Mouse (Mus musculus) ovary, postnatal 14 days (tissue): ENCODE measurements at regions not wholly inside any gene's neighbourhood (a gene's known extent, or its start where the extent isn't known, plus 50 kb on each side); places are given as distances from the start of the nearest gene placed in this dataset.

Experiments
- DNase-seq: peaks from one replicate; pipeline ENCODE4 v3.0.0; 2022; ENCODE audit warnings: low spot score

DNA sequence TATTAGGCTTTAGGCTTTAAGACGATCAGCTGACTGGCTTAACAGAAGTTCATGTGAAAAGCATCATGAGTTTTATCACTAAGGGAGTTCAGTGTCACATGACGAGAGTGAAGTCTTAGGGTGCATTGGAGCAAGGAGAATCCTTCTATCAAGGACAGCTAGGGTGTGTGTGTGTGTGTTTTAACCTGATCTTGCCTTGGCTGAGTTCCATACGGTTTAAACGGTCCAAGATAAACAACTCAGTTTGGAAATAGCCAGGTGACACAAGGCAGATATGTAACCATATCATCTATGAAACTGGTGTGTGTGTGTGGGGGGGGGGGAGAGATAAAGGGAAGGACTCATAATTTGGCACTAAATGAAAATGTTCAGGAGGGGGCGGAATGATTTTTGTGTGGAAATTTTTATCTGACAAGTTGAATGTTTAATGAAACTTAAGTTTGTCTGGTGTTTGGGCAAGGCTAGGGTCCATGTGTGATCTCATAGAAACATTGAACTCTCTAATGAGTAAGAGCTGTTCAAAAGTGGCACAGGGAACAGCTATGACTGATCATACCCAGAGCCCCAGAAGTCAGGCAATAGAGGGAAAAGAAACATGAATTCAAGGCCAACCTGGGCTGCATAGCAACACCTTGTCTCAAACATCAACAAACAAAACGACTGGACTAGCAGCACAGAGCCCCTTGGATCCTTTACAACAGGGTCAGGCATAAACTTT, 132.2 kb upstream of the Map3k1 start:
- no peak for DNase-seq

GRCm38 (mm10) chr13:111941946-111942345, 133.2 kb upstream of the Map3k1 start:
- no peak for DNase-seq

- DNase-seq = no peak
Observed at GRCm38 (mm10) chr13:111943392-111944088, 134.7 kb upstream of the Map3k1 start.

GRCm38 (mm10) chr13:111944089-111944406, 135.3 kb upstream of the Map3k1 start:
- DNase-seq = no peak

DNA sequence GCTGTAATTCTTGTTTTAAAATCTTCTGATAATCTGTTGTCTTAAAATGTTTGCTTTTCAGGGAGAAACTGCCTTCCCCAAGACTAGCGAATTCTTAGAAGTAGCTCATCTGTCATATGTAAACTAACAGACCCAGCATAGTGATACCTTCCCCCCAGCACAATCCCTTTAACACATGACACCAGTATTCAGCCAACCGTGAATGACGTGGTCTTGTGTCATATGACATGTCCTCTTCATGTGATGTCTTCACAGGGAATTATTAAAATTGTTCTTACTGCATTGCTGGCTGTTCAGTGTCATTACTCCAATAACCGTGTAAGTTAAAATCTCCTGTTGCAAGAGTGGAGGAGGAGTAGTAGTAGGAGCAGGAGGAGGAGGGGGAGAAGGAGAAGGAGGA, 137.5 kb upstream of the Map3k1 start:
- DNase-seq = no peak

DNA sequence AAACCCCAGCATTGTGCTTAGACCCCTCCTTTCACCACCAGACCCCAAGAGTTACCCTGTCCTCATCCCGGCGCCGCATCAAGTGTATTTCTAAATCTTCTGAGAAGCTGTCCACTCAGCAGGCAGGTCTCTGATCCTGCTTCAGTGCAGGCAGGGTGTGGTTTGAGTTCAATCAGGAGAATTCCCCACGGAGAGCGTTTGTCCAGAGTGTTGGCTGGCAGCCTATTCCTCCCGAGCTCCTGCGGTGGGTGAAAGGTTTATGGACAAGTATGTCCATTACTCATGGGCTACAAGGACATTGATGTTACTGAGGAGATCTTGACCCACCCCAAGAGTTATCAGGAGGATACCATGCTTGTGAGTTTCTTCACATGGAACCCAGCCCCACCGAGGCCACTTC, 138.0 kb upstream of the Map3k1 start:
- DNase-seq = no peak

GRCm38 (mm10) chr13:111948395-111948794, 139.6 kb upstream of the Map3k1 start:
- DNase-seq = no peak

- no peak for DNase-seq
Observed at GRCm38 (mm10) chr13:111950042-111950441, 141.2 kb upstream of the Map3k1 start.

- no peak for DNase-seq
Observed at GRCm38 (mm10) chr13:111953860-111954519, 145.2 kb upstream of the Map3k1 start.

DNA sequence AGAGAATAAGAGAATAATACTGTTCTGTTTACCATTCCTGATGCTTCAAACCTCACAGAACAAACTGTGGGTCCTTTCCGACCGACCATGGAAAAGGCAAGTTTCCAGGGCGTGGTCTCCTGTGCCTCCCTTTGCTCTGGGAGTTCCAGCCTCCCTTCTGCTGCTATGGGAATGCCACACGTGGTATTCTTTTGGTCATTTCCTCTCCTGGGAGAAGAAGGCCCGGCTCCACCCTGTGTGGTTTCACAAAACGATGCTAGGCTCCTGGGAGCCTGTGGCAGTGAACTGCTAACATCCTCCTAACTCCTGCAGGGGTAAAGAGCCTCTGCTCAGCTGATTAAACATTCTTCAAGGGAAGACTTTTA, 145.7 kb upstream of the Map3k1 start:
- DNase-seq = no peak

DNA sequence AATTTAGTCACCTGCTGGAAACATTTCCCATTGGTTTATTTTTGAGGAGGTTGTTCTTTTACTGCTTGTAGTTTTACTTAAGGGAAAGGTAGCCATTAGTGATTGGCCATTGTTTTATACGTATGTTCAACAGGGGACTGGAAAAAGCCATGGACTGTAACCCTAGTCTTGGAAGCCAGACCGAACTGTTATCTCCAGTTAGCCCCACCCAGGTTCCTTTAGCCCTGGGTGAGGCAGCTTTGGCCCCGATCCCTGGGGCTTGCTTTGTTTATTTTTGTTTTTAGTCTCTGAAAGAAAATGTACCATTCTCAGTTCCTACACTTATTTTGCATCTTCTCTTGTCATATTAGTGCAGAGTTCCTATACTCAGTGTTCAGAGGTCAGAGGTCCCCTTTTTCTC, 148.3 kb upstream of the Map3k1 start:
- DNase-seq = no peak

DNA sequence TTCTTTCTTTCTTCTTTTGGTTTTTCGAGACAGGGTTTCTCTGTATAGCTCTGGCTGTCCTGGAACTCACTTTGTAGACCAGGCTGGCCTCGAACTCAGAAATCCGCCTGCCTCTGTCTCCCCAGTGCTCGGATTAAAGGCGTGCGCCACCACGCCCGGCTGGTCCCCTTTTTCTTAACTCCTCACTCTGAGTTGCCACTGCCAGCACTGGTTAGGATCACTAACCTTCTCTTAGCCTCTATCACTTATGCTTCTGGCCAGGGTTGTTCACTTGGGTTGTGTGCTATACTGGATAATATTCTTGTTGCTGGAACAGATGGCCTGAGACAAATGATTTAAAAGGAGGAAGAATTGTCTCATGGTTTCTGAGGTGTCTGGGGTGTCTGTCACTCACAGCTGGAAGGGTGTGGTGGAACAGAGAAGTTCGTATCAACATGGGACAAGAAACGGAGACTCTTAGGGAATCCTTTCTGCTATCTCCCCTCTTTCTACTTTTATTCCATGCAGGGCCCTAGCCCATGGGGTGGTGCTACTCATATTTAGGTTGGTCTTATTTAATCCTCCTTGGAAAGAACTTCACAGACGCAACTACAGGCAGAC, 149.0 kb upstream of the Map3k1 start:
- DNase-seq = no peak

DNA sequence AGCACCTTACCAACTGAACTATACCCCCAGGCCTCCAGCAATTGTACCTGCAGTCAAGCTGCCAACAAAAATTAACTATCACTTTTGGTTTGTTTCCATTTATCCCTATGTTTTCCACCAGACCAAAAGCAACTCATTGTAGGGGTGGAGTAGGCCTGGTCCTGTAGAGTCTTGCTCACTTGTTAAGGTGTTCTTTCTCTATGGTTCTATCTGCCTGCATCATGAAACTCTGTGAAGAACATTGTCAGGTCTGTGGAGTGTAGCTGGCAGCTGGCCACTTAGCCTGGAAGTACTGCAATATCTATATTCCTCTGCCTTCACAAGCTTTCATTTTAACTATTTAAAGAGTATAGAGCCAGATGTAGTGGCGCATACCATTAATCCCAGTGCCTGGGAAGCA, 149.6 kb upstream of the Map3k1 start:
- no peak for DNase-seq

DNA sequence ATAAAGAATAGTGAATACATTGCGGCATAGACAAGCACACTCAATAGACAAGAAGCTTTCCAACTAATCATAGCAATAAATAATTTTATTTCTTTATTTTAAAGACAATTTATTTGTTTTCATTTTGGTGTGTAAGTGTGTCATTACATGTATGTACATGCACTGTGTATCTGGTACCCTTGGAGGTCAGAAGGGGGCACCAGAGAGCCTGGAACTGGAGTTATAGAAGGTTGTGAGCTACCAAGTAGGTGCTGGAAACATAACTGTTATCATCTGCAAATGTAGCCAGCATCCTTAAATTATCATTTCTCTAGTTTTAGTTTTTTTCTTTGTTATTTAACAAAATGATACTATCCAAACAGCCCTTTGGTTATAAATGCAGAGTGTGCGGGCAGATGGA, 151.2 kb upstream of the Map3k1 start:
- no peak for DNase-seq

DNA sequence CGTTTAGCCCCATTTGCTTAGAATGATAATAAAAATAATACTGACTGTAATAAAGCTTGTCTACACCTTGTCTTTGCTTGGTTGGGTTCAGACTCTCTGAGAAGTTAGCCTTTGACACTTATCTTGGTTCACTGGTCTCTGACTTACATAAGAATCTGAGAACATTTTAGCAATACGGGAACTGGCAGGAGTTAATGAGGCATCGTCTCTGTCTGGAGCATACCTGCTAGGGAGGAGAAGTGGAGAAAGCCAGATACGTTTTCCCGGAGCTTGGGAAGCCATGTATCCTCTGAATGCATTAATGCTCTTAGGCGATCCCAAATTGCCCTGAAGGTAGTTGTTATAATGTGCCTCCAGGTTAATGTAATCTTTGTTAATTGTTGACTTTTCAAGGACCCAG, 152.6 kb upstream of the Map3k1 start:
- no peak for DNase-seq

- DNase-seq = no peak
Observed at GRCm38 (mm10) chr13:111962155-111962554, 153.4 kb upstream of the Map3k1 start.

GRCm38 (mm10) chr13:111966113-111966512, 157.3 kb upstream of the Map3k1 start:
- no peak for DNase-seq

DNA sequence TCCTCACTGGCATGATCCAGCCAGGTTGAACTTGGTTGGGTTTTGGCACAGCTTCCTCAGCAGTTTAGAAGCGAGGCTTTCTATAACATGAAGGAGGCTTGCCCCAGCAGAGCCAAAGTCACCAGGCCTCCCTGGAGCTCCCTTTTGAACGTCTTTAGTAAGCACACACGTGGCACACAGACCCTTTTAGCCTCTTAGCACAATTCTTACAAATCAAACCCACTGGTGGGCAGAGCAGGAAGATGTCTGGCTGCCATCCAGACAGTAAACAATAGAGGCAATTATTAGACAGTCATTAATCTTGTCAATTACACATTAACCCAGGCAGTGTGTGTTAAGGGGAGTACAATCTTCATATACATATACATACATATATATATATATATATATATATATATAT, 157.8 kb upstream of the Map3k1 start:
- DNase-seq = no peak

- DNase-seq = no peak
Observed at GRCm38 (mm10) chr13:111968197-111968596, 159.4 kb upstream of the Map3k1 start.

DNA sequence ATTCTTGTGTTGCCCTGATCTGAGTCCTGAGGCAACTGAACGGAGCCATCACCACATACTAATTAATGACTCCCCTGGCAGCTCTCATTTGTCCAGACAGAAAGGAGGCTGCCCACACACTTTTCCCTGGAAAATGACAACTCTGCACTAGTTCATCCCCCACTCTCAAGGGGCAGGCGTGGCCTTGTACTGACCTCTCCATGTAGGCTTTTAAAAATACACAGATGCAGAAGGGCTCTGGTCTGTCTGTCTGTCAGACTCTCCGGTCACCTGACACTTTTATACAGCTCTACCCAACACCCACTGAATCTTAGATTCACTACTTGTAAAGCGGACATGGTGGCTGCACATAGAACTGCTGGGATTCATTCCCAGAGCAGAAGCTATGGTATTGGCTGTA, 165.5 kb upstream of the Map3k1 start:
- DNase-seq = no peak

GRCm38 (mm10) chr13:111975549-111975948, 166.8 kb upstream of the Map3k1 start:
- DNase-seq = no peak

DNA sequence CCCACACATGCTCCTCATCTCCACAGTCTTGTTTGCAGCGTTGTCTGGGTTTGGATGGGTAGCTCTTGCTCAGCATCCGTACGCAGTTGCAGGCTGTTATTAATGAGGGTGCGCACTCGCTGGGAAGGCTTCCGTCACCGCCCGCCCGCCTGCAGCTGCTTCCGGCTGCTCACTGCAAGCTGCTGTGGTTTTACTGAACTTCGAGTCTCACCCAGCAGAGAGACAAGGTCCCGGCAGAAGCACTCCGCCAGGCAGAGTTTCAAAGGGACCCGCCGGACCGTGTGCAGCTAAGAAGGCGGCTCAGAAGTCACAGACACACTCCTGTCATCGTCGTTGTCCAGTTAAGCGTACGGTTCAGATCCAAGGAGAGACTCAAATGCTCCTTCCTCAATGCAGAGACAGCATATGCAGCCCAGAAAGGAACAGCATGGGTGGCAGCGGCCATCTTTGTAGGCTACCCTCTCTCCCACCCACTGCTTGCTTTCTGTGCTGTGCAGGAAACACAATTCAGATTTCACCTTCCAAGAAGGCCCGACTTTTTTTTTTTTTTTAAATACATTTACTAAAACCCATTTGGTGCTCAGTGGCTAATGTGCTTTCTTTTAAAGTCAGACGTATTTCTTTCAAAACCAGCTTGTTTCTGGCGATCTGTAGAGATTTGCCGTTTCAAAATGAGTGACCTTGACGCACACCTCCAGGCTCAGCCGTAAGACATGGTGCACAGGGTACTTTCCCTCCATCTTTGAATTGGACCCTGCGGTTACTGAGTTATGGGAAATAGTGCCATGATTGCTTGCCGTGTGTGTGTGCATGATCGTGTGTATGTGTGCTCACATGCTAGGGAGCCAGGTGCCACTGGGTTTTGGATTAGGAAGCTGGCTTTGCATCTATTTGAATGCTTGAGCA, 169.2 kb upstream of the Map3k1 start:
- no peak for DNase-seq
